Mouse (Mus musculus) liver, postnatal 0 days (tissue): Measurements from ENCODE around the gene Slx1b. TPM values are rescaled to one million over a fixed set of nuclear protein-coding genes. Genes with fewer than 3 reads are reported as not detected.

Source experiments
- ATAC-seq: fragments of 200-750 bp; cut with Nextera tagmentation; 2 replicates; pipeline ENCODE4 v1.8.0; 2017; ENCODE audit warnings: mild to moderate bottlenecking, moderate library complexity
- DNase-seq: peaks from one replicate; pipeline ENCODE4 v3.0.0-alpha.2; 2016
- H3K27ac ChIP-seq: fragments of 300-500 bp; sonication (generic); 2 replicates; pipeline ENCODE4 v1.5.1; 2014; ENCODE audit warnings: antibody characterized with exemption, moderate library complexity, mild to moderate bottlenecking, low read depth
- H3K27me3 ChIP-seq: fragments of 300-500 bp; sonication (generic); 2 replicates; pipeline ENCODE4 v1.6.1; 2014; ENCODE audit warnings: low read length, control low read depth, mixed read lengths; ENCODE audit not compliant: insufficient read depth
- H3K36me3 ChIP-seq: fragments of 300-500 bp; sonication (generic); replicated peaks from 2 replicates; pipeline ENCODE4 v1.6.1; 2014; ENCODE audit warnings: mild to moderate bottlenecking, control low read depth, low read length, moderate library complexity, mixed read lengths; ENCODE audit not compliant: insufficient read depth
- H3K4me1 ChIP-seq: fragments of 300-500 bp; sonication (generic); 2 replicates; pipeline ENCODE4 v1.6.1; 2014; ENCODE audit warnings: antibody characterized with exemption, mild to moderate bottlenecking, control low read depth; ENCODE audit not compliant: insufficient read depth
- H3K4me2 ChIP-seq: fragments of 300-500 bp; sonication (generic); 2 replicates; pipeline ENCODE4 v1.6.1; 2014; ENCODE audit warnings: low read depth, mild to moderate bottlenecking, low read length, moderate library complexity, mixed read lengths
- H3K4me3 ChIP-seq: fragments of 300-500 bp; sonication (generic); 2 replicates; pipeline ENCODE4 v1.5.1; 2014; ENCODE audit warnings: low read depth, low read length
- H3K9ac ChIP-seq: fragments of 300-500 bp; sonication (generic); replicated peaks from 2 replicates; pipeline ENCODE4 v1.6.1; 2014; ENCODE audit warnings: mild to moderate bottlenecking, moderate library complexity
- H3K9me3 ChIP-seq: fragments of 300-500 bp; sonication (generic); 2 replicates; pipeline ENCODE4 v1.6.1; 2016; ENCODE audit warnings: mild to moderate bottlenecking, control low read depth, low read length, mixed read lengths
- CTCF ChIP-seq: sonication (generic); IDR thresholded peaks from 2 replicates; pipeline ENCODE4 v1.5.1; 2016; ENCODE audit warnings: antibody characterized with exemption, low read depth
- EP300 ChIP-seq: IDR thresholded peaks from 2 replicates; pipeline ENCODE4 v1.6.1; 2016; ENCODE audit warnings: antibody characterized with exemption, low read depth, mild to moderate bottlenecking
- WGBS: fragments of 180-500 bp; shearing (Covaris S2); extraction: QIAGEN DNeasy Blood & Tissue Kit; methylation state at CpG from one replicate; pipeline ENCODE4 v1.1.7; 2014; ENCODE audit not compliant: insufficient replicate concordance; 5-methylcytosine and 5-hydroxymethylcytosine counted together
- polyA plus RNA-seq: library from polyadenylated mRNA; unstranded; fragments of >200 nt; fragmentation: Nextera tagmentation; extraction: Ambion mirVana; gene quantifications from 2 replicates; pipeline ENCODE4 v1.2.1, GENCODE M21; 2015

The Slx1b gene
- polyA plus RNA-seq, 1 experiment from 2014 or later, result 3.7 TPM

DNA sequence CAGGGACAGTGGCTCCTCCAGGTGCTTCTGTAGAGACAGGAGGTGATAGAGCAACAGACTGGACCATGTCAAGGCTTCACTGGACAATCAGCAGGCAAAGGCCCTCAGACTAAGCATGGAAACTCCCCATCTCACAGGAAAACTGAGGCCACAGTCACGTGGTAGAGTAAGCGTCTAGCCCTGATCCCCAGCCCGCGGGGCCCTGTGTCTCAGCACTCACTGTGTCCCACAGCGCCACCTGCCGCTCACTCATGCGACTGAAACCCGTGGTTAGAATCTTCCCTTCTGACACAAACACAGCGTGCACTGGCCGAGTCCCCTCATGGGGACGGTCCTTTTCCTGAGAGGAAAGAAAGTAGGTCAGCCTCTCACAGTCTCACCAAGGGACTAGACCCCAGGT lies 5.5 kb upstream of the Slx1b start:
- Histone ChIP-seq H3K9me3 (no peaks in the 10 kb centered on the region), H3K4me2 (peak overlapping the region; percentile 70), H3K36me3 (peaks cover 16% of the 10 kb centered on the region), H3K4me1 (peaks cover 15% of the 10 kb centered on the region), H3K27me3 (peaks cover 3% of the 10 kb centered on the region), H3K27ac (peak overlapping the region; percentile 91; the same call in 1 of the 2 replicates), H3K9ac (peak overlapping the region; percentile 28), H3K4me3 (peak overlapping the region; percentile 56)
- 2% methylated on average over 11 of the region's 11 CpGs for whole genome bisulfite sequencing
- peak; percentile 94 for DNase-seq
- TF ChIP-seq EP300 (no peak), CTCF (peak; percentile 97)
- peak; percentile 54 for ATAC-seq

DNA sequence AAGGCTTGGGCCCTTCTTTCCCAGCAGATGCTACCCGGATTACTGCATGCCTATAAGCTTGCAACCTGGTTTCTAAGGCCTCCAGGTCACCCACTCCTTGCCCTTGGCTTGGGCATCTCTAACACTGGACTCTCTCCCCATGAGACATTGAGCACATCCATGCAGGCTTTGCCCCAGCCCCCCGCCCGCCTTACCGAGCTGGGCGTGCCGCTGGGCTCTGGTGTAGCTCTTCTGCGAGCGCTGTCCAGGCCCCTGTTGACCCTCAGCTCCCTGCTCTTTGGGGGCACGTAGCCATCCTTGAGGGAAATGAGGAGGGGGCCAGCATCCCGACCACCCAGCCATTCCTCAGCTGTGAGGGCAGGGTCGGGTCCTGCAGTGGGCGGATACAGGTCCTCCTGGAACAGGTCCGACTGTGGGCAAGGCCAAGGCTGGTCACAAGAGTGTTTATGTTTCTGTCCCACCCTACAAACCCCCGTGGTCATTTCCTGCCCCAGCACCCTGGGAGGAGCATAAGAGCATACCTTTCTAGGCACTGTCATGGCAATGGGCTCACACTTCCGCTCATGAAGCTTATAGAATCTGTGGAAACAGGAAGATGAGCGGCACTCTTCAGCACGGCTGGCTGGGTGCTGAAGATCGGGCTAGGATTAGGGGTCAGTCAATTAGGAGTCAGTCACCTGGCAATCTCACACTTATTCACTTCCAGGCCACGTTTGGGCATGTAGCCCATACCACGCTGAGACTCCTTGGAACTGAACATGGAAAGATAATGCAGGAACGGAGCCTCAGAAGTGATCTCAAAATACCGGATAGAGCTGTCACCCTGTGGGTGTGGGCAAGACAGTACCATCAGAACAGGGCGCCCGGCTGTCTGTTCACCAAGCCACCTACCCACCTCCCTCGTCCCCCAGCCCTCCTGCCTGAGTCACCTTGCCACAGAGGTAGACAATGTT lies 4.8 kb upstream of the Slx1b start:
- Histone ChIP-seq H3K4me2 (peak overlapping the region; percentile 70), H3K36me3 (peaks cover 16% of the 10 kb centered on the region), H3K27ac (no peak overlapping the region), H3K4me1 (peaks cover 15% of the 10 kb centered on the region), H3K9ac (no peak overlapping the region), H3K4me3 (no peak overlapping the region), H3K27me3 (peaks cover 3% of the 10 kb centered on the region), H3K9me3 (no peaks in the 10 kb centered on the region)
- 82% methylated on average over 25 of the region's 25 CpGs for WGBS
- DNase-seq, result no peak
- TF ChIP-seq CTCF (no peak), EP300 (no peak)
- ATAC-seq, result no peak

DNA sequence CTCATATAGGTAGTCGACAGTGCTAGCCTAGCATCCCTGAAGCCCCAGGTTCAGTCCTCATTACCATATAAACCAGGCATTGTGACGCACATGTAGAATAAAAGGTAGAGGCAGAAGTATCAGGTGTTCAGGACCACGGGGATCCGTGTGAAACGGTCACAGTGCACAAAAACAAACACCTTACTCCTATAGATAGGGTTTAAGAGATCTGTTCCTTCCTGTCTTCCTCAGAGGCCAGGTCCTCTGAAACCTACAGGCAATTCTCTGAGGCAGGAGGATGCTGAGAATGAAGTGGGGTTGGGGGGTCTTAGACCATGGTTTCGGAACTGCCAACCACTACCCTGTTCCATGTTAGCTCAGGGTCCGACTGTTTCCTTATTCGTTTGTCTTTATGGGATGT lies 2.3 kb upstream of the Slx1b start:
- Histone ChIP-seq H3K36me3 (peaks cover 16% of the 10 kb centered on the region), H3K9me3 (no peaks in the 10 kb centered on the region), H3K4me2 (no peak overlapping the region), H3K27me3 (no peaks in the 10 kb centered on the region; the same call in 1 of the 2 replicates), H3K9ac (no peak overlapping the region), H3K4me3 (no peak overlapping the region), H3K4me1 (peaks cover 13% of the 10 kb centered on the region), H3K27ac (no peak overlapping the region)
- ATAC-seq, result no peak
- WGBS, result 82% methylated on average over 8 of the region's 8 CpGs
- TF ChIP-seq CTCF (no peak), EP300 (no peak)
- DNase-seq, result no peak

DNA sequence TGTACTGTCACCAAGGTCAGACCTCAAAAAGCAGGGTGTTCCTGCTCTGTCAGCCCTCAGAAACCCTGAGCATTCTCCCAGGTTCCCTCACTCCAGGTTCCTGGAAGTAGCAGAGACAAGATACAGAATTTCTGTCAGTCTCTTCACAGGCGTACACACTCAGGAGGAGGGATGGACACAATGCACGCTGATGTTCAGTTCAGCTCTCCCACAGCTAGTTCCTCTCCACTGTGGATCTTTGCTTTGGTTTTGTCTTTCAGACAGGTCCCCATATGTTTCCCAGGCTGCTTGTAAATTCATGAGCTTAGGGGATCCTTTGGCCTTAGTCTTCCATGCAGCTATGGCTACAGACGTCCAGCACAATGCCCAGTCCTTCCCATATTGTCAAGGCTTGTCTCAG lies 1.3 kb upstream of the Slx1b start:
- TF ChIP-seq CTCF, result no peak
- no peak for TF ChIP-seq EP300
- Histone ChIP-seq H3K9me3 (no peaks in the 10 kb centered on the region), H3K36me3 (peaks cover 16% of the 10 kb centered on the region), H3K27me3 (no peaks in the 10 kb centered on the region; the same call in 1 of the 2 replicates), H3K4me2 (peak overlapping the region; percentile 84), H3K27ac (no peak overlapping the region), H3K4me1 (peaks cover 10% of the 10 kb centered on the region), H3K4me3 (peak overlapping the region; percentile 62), H3K9ac (peak overlapping the region; percentile 69)
- DNase-seq (no peak), ATAC-seq (no peak)
- 60% methylated on average over 3 of the region's 3 CpGs for WGBS

DNA sequence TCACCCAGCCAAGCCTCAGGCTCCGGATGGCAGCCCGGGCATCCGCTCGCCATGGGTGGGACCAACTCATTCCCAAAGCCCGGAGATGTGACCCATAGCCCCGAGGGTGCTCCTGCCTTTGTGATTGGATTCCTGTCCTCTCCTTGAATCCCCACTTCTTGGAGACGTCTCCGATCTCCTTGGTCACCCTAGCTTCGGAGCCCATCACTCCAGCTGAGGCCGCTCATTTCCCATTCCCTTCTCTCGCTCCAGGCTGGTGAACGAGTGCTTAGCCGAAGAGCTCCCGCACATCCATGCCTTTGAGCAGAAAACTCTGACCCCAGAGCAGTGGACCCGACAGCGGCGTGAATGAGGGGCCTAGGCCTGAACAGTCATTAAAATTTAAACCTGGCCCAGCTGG lies 719 bp upstream of the Slx1b start:
- TF ChIP-seq CTCF, result no peak
- no peak for TF ChIP-seq EP300
- Histone ChIP-seq H3K27me3 (no peaks in the 10 kb centered on the region), H3K27ac (peak overlapping the region; percentile 55; the same call in 1 of the 2 replicates), H3K4me2 (peak overlapping the region; percentile 84), H3K36me3 (peaks cover 22% of the 10 kb centered on the region), H3K9me3 (no peaks in the 10 kb centered on the region), H3K9ac (peak overlapping the region; percentile 69), H3K4me1 (peaks cover 10% of the 10 kb centered on the region), H3K4me3 (peak overlapping the region; percentile 62)
- DNase-seq (no peak), ATAC-seq (no peak)
- 2% methylated on average over 17 of the region's 17 CpGs for WGBS

DNA sequence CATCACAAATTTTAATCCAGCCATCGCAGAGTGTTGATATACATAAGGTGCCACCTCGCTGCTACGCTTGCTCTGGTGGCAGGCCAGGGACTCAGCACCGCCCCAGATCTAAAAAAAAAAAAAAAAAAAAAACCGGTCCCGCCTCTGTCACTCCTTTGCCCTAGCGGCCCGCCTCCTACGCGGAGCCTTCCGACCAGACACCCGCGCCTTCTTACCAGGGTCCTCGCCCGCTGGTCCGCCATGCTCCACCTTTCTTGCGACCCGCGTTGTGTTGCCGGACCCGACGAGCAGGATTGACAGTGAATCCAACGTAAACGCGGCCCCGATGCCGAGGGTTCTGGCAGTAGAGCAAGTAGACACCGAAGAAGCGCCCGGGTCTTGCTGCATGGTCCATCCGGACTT lies 373 bp downstream of the Slx1b start, which contains the start of gene Bola2:
Gene Bola2 (plus strand): TSS at position 192 of the 402 bp plus-strand sequence.
- Histone ChIP-seq H3K4me1 (peaks cover 13% of the 10 kb centered on the region), H3K36me3 (peaks cover 27% of the 10 kb centered on the region), H3K4me2 (peak within 1 kb of the TSS; percentile 84), H3K4me3 (peak within 1 kb of the TSS; percentile 62), H3K9me3 (no peaks in the 10 kb centered on the region), H3K27me3 (no peaks in the 10 kb centered on the region), H3K9ac (peak within 1 kb of the TSS; percentile 69), H3K27ac (peak within 1 kb of the TSS; percentile 84)
- DNase-seq (peak; percentile 79), ATAC-seq (peak; percentile 72)
- WGBS, result under 1% methylated on average over 31 of the region's 31 CpGs
- TF ChIP-seq CTCF (no peak), EP300 (no peak)
